Mouse (Mus musculus): ENCODE data around the gene Reln. TPM values are rescaled to one million over a fixed set of nuclear protein-coding genes. Genes with fewer than 3 reads are reported as not detected.

The Reln gene
- total and polyA plus RNA-seq, 2 experiments: 40.5 to 78.3 TPM

DNA sequence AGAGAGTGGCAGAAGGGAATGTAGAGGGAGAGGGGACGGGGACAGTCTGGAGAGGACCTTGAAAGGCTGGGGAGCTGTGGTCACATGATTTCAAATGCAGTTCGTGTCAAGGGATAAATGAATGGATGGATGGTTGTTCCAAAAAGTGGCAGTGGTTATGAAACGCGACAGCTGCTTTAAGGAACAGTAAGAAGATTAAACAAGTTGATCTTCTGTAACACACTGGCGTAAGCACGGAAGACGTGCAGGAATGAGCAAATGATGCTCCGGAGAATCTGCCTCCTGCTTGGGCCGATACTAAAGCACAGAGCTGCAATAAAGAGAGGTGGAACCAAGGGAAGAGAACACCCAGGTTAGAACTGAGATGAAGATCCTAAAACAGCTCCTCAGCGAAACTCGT is 185.7 kb downstream of the Reln start:
- H3K9ac ChIP-seq (ENCODE audit: low read depth, low read length): no peak overlapping the region
- H3K27ac ChIP-seq (replicated peaks; ENCODE audit: insufficient read depth, low read depth, low read length): no peak overlapping the region
- TF ChIP-seq POLR2A (IDR thresholded peaks at IDR 0.05; ENCODE audit: extremely low read depth, insufficient read depth, low read length): no peak
- TF ChIP-seq CTCF (IDR thresholded peaks at IDR 0.05; ENCODE audit: low read depth, low read length): no peak
- no peaks in the 10 kb centered on the region for H3K79me2 ChIP-seq (ENCODE audit: control insufficient read depth, insufficient read depth, low read length)
- WGBS: 82% methylated on average over 11 of the region's 11 CpGs
- DNase-seq (ENCODE audit: extremely low read depth, low read depth, low spot score): no peak
- no peak overlapping the region for H3K4me3 ChIP-seq (ENCODE audit: insufficient read depth, low read depth, low read length)
- H3K4me1 ChIP-seq (ENCODE audit: control insufficient read depth, insufficient read depth, low read length): no peaks in the 10 kb centered on the region
- no peaks in the 10 kb centered on the region for H3K36me3 ChIP-seq (ENCODE audit: control insufficient read depth, insufficient read depth, low read length)
- no peaks in the 10 kb centered on the region for H3K27me3 ChIP-seq (ENCODE audit: control insufficient read depth, insufficient read depth, low read length)

DNA sequence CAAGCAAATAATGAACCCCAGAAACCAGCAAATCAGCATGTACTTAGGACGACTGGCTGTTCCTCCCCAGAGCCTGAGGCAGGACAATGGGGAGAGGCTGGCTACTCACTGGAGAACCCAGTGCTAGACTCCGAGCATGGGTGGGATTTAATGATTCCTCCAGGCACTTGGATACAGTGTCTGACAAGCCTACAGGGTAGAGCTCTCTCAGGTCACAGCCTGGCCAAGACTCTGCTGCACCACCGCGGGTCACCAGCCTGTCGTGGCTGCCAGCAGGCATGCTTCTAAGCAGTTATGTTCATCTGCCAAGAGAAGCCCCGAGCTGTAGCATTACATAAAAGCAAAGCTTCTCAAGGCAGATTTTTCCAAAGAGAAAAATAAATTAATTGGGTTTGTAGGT is 190.9 kb downstream of the Reln start:
- H3K79me2 ChIP-seq (ENCODE audit: control insufficient read depth, insufficient read depth, low read length): no peaks in the 10 kb centered on the region
- no peak for DNase-seq (ENCODE audit: extremely low read depth, low read depth, low spot score)
- no peaks in the 10 kb centered on the region for H3K36me3 ChIP-seq (ENCODE audit: control insufficient read depth, insufficient read depth, low read length)
- no peak overlapping the region for H3K9ac ChIP-seq (ENCODE audit: low read depth, low read length)
- H3K4me3 ChIP-seq (ENCODE audit: insufficient read depth, low read depth, low read length): no peak overlapping the region
- TF ChIP-seq POLR2A (IDR thresholded peaks at IDR 0.05; ENCODE audit: extremely low read depth, insufficient read depth, low read length) (no peak), CTCF (IDR thresholded peaks at IDR 0.05; ENCODE audit: low read depth, low read length) (no peak)
- no peak overlapping the region for H3K27ac ChIP-seq (replicated peaks; ENCODE audit: insufficient read depth, low read depth, low read length)
- WGBS: 84% methylated on average over 6 of the region's 6 CpGs
- H3K4me1 ChIP-seq (ENCODE audit: control insufficient read depth, insufficient read depth, low read length): no peaks in the 10 kb centered on the region
- H3K27me3 ChIP-seq (ENCODE audit: control insufficient read depth, insufficient read depth, low read length): no peaks in the 10 kb centered on the region

DNA sequence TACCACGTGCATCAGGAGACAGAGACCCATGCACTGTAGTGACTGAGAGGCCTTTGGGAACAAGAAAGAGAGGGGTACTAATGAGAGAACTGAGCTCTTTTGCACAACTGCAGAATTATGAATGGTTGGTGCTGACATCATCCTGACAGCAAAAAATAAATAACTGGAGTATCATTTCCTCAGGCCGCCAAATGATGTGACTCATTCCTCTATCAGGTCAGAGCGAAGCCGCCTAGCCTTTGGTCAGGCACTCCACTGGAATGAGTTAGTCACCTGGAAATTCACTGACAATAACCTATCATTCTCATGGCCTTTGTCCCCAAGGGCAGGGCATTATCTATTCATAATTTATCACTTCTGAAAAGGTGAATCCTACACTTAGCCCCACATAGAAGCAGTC is 202.7 kb downstream of the Reln start:
- WGBS: 78% methylated on average over 4 of the region's 4 CpGs
- no peaks in the 10 kb centered on the region for H3K27me3 ChIP-seq (ENCODE audit: control insufficient read depth, insufficient read depth, low read length)
- no peaks in the 10 kb centered on the region for H3K36me3 ChIP-seq (ENCODE audit: control insufficient read depth, insufficient read depth, low read length)
- TF ChIP-seq CTCF (IDR thresholded peaks at IDR 0.05; ENCODE audit: low read depth, low read length) (no peak), POLR2A (IDR thresholded peaks at IDR 0.05; ENCODE audit: extremely low read depth, insufficient read depth, low read length) (no peak)
- no peak overlapping the region for H3K4me3 ChIP-seq (ENCODE audit: insufficient read depth, low read depth, low read length)
- no peak overlapping the region for H3K9ac ChIP-seq (ENCODE audit: low read depth, low read length)
- no peak overlapping the region for H3K27ac ChIP-seq (replicated peaks; ENCODE audit: insufficient read depth, low read depth, low read length)
- no peak for DNase-seq (ENCODE audit: extremely low read depth, low read depth, low spot score)
- H3K4me1 ChIP-seq (ENCODE audit: control insufficient read depth, insufficient read depth, low read length): no peaks in the 10 kb centered on the region
- no peaks in the 10 kb centered on the region for H3K79me2 ChIP-seq (ENCODE audit: control insufficient read depth, insufficient read depth, low read length)

DNA sequence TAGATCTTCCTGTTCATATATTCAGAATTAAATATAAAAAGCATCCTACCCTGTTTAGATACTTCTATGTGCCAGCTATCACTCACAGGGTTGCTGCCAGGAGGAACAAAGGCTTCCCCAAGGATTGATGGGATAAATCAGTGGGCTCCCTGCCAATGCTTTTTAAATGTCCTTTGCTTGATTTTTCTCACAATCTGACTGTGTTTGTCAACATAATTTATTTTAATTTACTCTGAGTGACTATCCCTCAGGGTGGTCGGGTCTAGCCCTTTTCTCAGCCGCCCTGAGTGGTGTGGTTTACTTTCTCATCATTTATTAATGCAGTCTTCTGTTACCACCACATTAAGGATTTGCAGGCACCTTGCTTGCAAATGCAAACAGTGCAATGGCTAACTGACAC is 205.5 kb downstream of the Reln start:
- H3K27me3 ChIP-seq (ENCODE audit: control insufficient read depth, insufficient read depth, low read length): no peaks in the 10 kb centered on the region
- DNase-seq (ENCODE audit: extremely low read depth, low read depth, low spot score): no peak
- H3K4me3 ChIP-seq (ENCODE audit: insufficient read depth, low read depth, low read length): no peak overlapping the region
- WGBS: 67% methylated on average over 2 of the region's 2 CpGs
- H3K9ac ChIP-seq (ENCODE audit: low read depth, low read length): no peak overlapping the region
- H3K79me2 ChIP-seq (ENCODE audit: control insufficient read depth, insufficient read depth, low read length): no peaks in the 10 kb centered on the region
- no peaks in the 10 kb centered on the region for H3K36me3 ChIP-seq (ENCODE audit: control insufficient read depth, insufficient read depth, low read length)
- H3K27ac ChIP-seq (replicated peaks; ENCODE audit: insufficient read depth, low read depth, low read length): no peak overlapping the region
- TF ChIP-seq CTCF (IDR thresholded peaks at IDR 0.05; ENCODE audit: low read depth, low read length) (no peak), POLR2A (IDR thresholded peaks at IDR 0.05; ENCODE audit: extremely low read depth, insufficient read depth, low read length) (no peak)
- H3K4me1 ChIP-seq (ENCODE audit: control insufficient read depth, insufficient read depth, low read length): peaks cover 6% of the 10 kb centered on the region; the same call in 1 of the 2 replicates

DNA sequence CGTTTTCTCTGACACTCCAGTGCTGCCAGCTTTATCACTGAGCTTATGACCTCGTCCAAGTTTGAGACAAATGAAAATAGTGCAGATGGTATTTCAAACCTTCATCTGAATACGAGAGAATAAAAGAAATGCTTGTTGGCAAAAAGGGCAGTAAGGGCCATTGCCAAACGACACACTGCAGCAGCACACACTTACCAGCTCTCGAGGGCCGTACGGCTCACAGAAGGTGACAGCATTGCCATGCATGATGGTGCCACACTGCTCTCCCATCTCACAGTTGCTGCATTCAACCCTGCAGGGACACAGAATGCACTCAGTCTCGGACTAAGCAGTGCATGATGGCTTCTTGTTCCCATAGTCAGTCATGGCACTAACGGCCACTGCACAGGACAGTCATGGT is 210.1 kb downstream of the Reln start:
- Histone ChIP-seq H3K27ac (replicated peaks; ENCODE audit: insufficient read depth, low read depth, low read length) (no peak overlapping the region), H3K4me1 (ENCODE audit: control insufficient read depth, insufficient read depth, low read length) (peaks cover 6% of the 10 kb centered on the region; the same call in 1 of the 2 replicates), H3K36me3 (ENCODE audit: control insufficient read depth, insufficient read depth, low read length) (no peaks in the 10 kb centered on the region), H3K27me3 (ENCODE audit: control insufficient read depth, insufficient read depth, low read length) (no peaks in the 10 kb centered on the region), H3K79me2 (ENCODE audit: control insufficient read depth, insufficient read depth, low read length) (no peaks in the 10 kb centered on the region), H3K4me3 (ENCODE audit: insufficient read depth, low read depth, low read length) (no peak overlapping the region), H3K9ac (ENCODE audit: low read depth, low read length) (no peak overlapping the region)
- DNase-seq (ENCODE audit: extremely low read depth, low read depth, low spot score): no peak
- WGBS: 83% methylated on average over 9 of the region's 9 CpGs
- TF ChIP-seq CTCF (IDR thresholded peaks at IDR 0.05; ENCODE audit: low read depth, low read length) (no peak), POLR2A (IDR thresholded peaks at IDR 0.05; ENCODE audit: extremely low read depth, insufficient read depth, low read length) (no peak)

DNA sequence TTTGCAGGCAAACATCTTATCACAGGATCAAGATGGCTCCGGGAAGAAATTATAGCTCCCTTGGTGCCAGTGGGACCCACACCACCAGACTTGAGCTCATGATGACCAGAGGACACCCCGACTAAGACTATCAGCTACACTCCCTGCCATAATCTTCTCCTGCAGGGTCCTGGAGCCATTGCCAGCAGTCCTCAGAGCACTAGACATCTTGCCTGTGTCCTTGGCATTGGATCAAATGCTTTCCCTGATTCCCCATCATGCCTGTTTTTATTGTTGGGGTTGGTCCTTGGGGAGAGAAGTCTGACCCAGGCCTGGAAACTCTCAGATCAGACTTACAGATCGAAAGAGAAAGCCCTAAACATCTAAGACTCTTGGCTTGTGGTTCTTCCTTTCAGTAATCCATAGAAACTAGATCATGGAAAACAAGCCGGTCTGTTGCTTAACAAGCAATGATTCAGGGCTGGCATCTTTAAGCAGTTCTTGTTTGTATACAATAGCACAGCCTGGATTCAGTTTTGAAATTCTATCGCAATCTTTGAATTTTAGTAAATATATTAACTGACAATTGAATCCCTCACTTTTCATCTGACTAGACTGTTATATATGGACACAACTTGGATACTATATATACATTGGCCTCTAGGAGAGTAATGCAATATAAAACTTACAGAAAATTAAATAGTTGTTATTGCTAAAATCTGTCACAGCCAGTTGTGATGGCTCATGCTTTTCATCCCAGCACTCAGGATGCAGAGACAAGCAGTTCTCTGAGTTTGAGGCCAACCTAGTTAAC is 212.6 kb downstream of the Reln start:
- Histone ChIP-seq H3K27ac (replicated peaks; ENCODE audit: insufficient read depth, low read depth, low read length) (no peak overlapping the region), H3K4me3 (ENCODE audit: insufficient read depth, low read depth, low read length) (no peak overlapping the region), H3K36me3 (ENCODE audit: control insufficient read depth, insufficient read depth, low read length) (no peaks in the 10 kb centered on the region), H3K27me3 (ENCODE audit: control insufficient read depth, insufficient read depth, low read length) (no peaks in the 10 kb centered on the region), H3K9ac (ENCODE audit: low read depth, low read length) (no peak overlapping the region), H3K4me1 (ENCODE audit: control insufficient read depth, insufficient read depth, low read length) (peaks cover 6% of the 10 kb centered on the region; the same call in 1 of the 2 replicates), H3K79me2 (ENCODE audit: control insufficient read depth, insufficient read depth, low read length) (no peaks in the 10 kb centered on the region)
- WGBS: 80% methylated on average over 5 of the region's 5 CpGs
- no peak for DNase-seq (ENCODE audit: extremely low read depth, low read depth, low spot score)
- no peak for TF ChIP-seq POLR2A (IDR thresholded peaks at IDR 0.05; ENCODE audit: extremely low read depth, insufficient read depth, low read length)
- no peak for TF ChIP-seq CTCF (IDR thresholded peaks at IDR 0.05; ENCODE audit: low read depth, low read length)

Data from liver, adult 2 months (tissue).